Mouse (Mus musculus): ENCODE data around the gene Rsph10b.

DNA sequence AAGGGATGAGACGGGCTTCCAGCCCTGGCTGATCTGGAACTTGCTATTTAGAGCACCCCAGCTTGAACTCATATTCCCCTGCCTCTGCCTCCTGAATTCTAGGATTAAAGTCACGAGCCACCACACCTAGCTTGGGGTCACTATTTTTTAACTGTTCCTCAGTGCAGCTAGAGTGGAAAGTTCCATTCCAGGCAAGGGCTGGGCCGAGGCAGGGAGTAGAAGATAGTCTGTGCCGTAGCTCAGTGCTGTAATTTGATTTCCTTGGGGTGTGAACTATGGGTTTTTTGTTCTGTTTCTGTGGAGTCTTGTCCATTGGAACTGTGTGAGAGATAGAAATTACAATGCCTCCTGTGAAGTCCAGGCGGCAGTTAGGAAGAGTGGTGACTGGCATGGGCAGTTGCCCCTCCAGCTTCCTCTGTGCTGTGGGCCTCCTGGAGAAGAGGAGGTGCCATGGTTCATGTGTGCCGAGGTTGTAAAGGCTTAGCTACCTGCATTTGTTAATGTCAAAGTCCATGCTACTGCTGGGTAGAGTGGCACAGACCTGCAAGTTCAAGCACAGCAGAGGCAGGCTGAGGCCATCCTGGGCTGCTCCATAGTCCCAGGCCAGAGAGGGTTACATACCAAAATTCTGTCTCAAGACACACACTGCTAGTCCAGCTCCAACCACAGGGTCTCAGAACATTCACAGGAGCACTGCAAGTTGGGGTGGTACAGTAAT lies 813 bp upstream of the Rsph10b start:
- TF ChIP-seq CTCF (IDR thresholded peaks at IDR 0.05): no peak
- no peak for TF ChIP-seq POLR2A (IDR thresholded peaks at IDR 0.05; ENCODE audit: insufficient read depth, low read depth, low read length)
